Mouse (Mus musculus): Measurements from ENCODE around the gene Fastkd2. TPM values are rescaled to one million over a fixed set of nuclear protein-coding genes. Genes with fewer than 3 reads are reported as not detected.
A peak's percentile ranks its signal among the peaks of the same experiment; 100 is the strongest.

The Fastkd2 gene
- 52.2 and 54.5 TPM in 2 replicates for polyA plus RNA-seq (2015; fragmentation: Nextera tagmentation; extraction: Ambion mirVana)

DNA sequence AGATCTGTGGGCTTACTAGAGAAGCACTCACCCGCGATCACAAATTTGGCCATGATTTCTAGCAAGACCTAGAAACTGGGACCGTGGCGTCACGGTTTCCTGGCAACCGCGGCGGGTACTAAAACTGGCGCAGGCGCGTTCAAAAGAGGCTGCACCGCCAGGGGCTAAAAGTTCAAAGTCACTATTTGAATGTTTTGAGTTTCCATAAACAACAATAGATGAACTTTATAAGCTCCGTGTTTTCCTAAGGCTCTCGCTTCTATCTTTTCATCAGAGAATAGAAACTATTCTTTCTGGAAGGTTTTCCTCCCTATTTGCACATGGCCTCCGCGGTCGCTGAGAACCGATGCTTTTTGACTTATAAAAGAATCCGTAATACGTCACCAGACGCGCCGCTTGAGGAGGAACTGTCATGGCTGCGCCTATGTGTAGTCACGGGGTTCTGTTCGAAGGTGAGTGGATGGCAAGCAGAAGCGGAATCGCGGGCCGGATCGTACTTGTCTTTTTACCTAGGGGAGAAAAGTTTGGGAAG lies at the start of gene Fastkd2, which contains the start of gene Mdh1b:
Fastkd2 (plus strand) TSS at position 375 of the 532 bp plus-strand sequence.
Mdh1b (minus strand) TSS at position 79 of the 532 bp plus-strand sequence.
- peak; percentile 96 for ATAC-seq (replicated peaks; ENCODE audit: low FRiP score, low read depth)
- WGBS, result under 1% methylated on average over 31 of the region's 31 CpGs

DNA sequence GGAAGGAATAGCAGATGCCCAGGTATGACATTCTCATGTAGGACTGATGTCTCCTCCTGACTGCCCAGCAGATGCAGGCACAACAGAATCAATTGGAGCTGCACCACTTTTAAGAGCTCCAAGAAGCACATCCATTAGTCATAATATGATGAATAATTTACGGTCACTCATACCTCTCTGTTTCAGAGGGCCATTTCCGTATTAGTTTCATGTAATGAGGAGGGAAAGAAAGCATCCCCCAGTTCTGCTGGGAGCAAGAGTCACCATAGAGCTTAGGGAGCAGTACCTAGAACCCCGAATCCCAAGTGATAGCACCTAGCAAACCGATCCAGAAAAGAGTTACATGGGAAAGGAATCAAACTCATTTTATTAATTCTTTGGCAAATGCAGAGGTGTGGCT lies 43.6 kb upstream of the Fastkd2 start, which contains the start of gene Dytn:
Dytn (minus strand) TSS at position 101 of the 400 bp plus-strand sequence.
- no peak for ATAC-seq (replicated peaks; ENCODE audit: low FRiP score, low read depth)
- 81% methylated on average over 4 of the region's 4 CpGs for WGBS
- no peak within 1 kb of the TSS for H3K27ac ChIP-seq
- H3K9me3 ChIP-seq (replicated peaks; ENCODE audit: low read length), result no peaks in the 10 kb centered on the region
- H3K4me1 ChIP-seq (replicated peaks; ENCODE audit: insufficient read depth, low read length), result no peaks in the 10 kb centered on the region
- H3K4me2 ChIP-seq (ENCODE audit: low read length), result no peak within 1 kb of the TSS
- no peaks in the 10 kb centered on the region for H3K27me3 ChIP-seq (ENCODE audit: insufficient read depth, low read length)
- no peaks in the 10 kb centered on the region for H3K36me3 ChIP-seq (ENCODE audit: insufficient read depth, low read length)
- no peak for DNase-seq (ENCODE audit: low spot score)
- H3K4me3 ChIP-seq (replicated peaks; ENCODE audit: low read depth, low read length), result no peak within 1 kb of the TSS
- no peak within 1 kb of the TSS for H3K9ac ChIP-seq (ENCODE audit: low read depth, low read length)
- no peak for TF ChIP-seq CTCF (IDR thresholded peaks at IDR 0.05; ENCODE audit: low read depth)

More for the DNA sequence above, at the start of gene Fastkd2, which contains the start of gene Mdh1b:
- H3K36me3 ChIP-seq (ENCODE audit: insufficient read depth, low read length), result no peaks in the 10 kb centered on the region
- peak within 1 kb of the TSS; percentile 68 for H3K9ac ChIP-seq (ENCODE audit: low read depth, low read length)
- no peaks in the 10 kb centered on the region for H3K9me3 ChIP-seq (replicated peaks; ENCODE audit: low read length)
- H3K4me1 ChIP-seq (replicated peaks; ENCODE audit: insufficient read depth, low read length), result peaks cover 7% of the 10 kb centered on the region; the same call in 1 of the 2 replicates
- DNase-seq (ENCODE audit: low spot score), result peak; percentile 97
- peak within 1 kb of the TSS; percentile 74 for H3K4me3 ChIP-seq (replicated peaks; ENCODE audit: low read depth, low read length)
- H3K27me3 ChIP-seq (ENCODE audit: insufficient read depth, low read length), result no peaks in the 10 kb centered on the region
- no peak within 1 kb of the TSS for H3K27ac ChIP-seq
- H3K4me2 ChIP-seq (ENCODE audit: low read length), result peak within 1 kb of the TSS; percentile 64
- no peak; the same call in 1 of the 2 replicates for TF ChIP-seq CTCF (IDR thresholded peaks at IDR 0.05; ENCODE audit: low read depth)

DNA sequence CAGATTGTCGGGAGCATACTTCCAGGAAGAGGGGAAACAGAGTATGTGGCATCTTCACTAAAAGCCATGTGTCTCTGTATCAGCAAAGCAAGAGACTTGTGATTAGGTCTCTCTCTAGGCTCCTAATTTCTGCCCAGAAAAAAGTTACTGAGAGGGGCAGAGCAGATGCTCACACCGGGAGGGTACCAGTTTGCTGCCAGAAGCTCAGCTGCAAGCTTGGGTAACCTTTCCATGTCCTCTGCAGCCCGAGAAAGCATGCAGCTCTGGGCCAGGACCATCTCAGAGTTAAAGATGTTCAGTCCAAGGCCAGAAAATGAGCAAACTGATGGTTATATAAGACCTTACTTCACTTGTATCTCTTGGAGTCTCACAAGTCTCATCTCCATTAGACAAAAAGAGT lies 33.6 kb upstream of the Fastkd2 start:
- 82% methylated on average over 3 of the region's 3 CpGs for WGBS
- no peak for DNase-seq (ENCODE audit: low spot score)
- ATAC-seq (replicated peaks; ENCODE audit: low FRiP score, low read depth), result no peak
- no peak overlapping the region for H3K9ac ChIP-seq (ENCODE audit: low read depth, low read length)
- H3K27me3 ChIP-seq (ENCODE audit: insufficient read depth, low read length), result no peaks in the 10 kb centered on the region
- H3K36me3 ChIP-seq (ENCODE audit: insufficient read depth, low read length), result no peaks in the 10 kb centered on the region
- H3K4me1 ChIP-seq (replicated peaks; ENCODE audit: insufficient read depth, low read length), result no peaks in the 10 kb centered on the region
- no peak for TF ChIP-seq CTCF (IDR thresholded peaks at IDR 0.05; ENCODE audit: low read depth)
- no peak overlapping the region for H3K4me3 ChIP-seq (replicated peaks; ENCODE audit: low read depth, low read length)
- no peak overlapping the region for H3K27ac ChIP-seq
- no peak overlapping the region for H3K4me2 ChIP-seq (ENCODE audit: low read length)
- no peaks in the 10 kb centered on the region for H3K9me3 ChIP-seq (replicated peaks; ENCODE audit: low read length)

DNA sequence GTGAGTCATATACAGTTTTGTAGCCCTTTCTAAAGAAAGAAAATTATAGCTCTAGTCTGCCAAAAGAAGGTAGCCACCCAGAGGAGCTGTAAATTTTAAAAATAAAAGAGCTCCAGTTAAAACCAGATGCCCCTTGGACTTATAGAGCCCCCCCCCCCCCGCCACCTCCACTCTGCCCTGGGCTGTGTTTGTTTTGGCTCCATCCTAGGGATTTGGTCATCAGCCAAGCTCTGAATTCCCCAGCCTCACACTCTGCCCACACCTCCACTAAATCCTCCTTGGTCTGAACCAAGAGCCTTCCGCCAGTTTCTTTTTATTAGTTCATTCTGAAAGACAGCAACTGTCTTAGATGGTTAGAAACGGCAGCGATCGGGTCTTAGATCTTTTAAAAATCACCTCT lies 24.7 kb upstream of the Fastkd2 start:
- no peak for TF ChIP-seq CTCF (IDR thresholded peaks at IDR 0.05; ENCODE audit: low read depth)
- Histone ChIP-seq H3K9ac (ENCODE audit: low read depth, low read length) (no peak overlapping the region), H3K4me1 (replicated peaks; ENCODE audit: insufficient read depth, low read length) (no peaks in the 10 kb centered on the region), H3K36me3 (ENCODE audit: insufficient read depth, low read length) (no peaks in the 10 kb centered on the region), H3K9me3 (replicated peaks; ENCODE audit: low read length) (no peaks in the 10 kb centered on the region), H3K4me3 (replicated peaks; ENCODE audit: low read depth, low read length) (no peak overlapping the region), H3K4me2 (ENCODE audit: low read length) (no peak overlapping the region), H3K27ac (no peak overlapping the region), H3K27me3 (ENCODE audit: insufficient read depth, low read length) (no peaks in the 10 kb centered on the region)
- 48% methylated on average over 5 of the region's 5 CpGs for whole genome bisulfite sequencing
- DNase-seq (ENCODE audit: low spot score) (peak; percentile 1), ATAC-seq (replicated peaks; ENCODE audit: low FRiP score, low read depth) (no peak)

DNA sequence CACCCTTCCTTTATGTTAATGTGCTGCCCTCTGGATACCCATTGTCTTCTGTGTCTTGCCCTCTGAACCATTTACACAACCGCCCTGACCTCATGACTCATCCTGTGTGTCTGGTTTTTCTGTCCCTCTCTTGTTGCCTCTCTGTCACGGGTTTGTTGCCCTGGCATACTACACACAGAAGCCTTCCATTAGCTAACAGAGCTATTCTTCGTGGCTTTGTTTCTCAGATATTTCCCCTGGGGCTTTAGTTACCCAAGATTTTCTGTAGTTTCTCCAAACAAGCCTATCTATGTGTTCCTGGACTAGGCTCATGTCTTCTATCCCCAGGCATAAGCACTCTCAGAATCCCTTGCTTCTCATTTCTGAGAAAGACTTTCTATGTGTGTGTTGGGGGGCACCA lies 21.5 kb upstream of the Fastkd2 start:
- H3K4me3 ChIP-seq (replicated peaks; ENCODE audit: low read depth, low read length), result no peak overlapping the region
- ATAC-seq (replicated peaks; ENCODE audit: low FRiP score, low read depth), result no peak
- H3K27ac ChIP-seq, result no peak overlapping the region
- H3K4me1 ChIP-seq (replicated peaks; ENCODE audit: insufficient read depth, low read length), result no peaks in the 10 kb centered on the region
- H3K4me2 ChIP-seq (ENCODE audit: low read length), result no peak overlapping the region
- no peak for DNase-seq (ENCODE audit: low spot score)
- H3K36me3 ChIP-seq (ENCODE audit: insufficient read depth, low read length), result no peaks in the 10 kb centered on the region
- no peaks in the 10 kb centered on the region for H3K27me3 ChIP-seq (ENCODE audit: insufficient read depth, low read length)
- TF ChIP-seq CTCF (IDR thresholded peaks at IDR 0.05; ENCODE audit: low read depth), result no peak
- 78% methylated on average over 3 of the region's 3 CpGs for WGBS
- H3K9me3 ChIP-seq (replicated peaks; ENCODE audit: low read length), result no peaks in the 10 kb centered on the region
- H3K9ac ChIP-seq (ENCODE audit: low read depth, low read length), result no peak overlapping the region

DNA sequence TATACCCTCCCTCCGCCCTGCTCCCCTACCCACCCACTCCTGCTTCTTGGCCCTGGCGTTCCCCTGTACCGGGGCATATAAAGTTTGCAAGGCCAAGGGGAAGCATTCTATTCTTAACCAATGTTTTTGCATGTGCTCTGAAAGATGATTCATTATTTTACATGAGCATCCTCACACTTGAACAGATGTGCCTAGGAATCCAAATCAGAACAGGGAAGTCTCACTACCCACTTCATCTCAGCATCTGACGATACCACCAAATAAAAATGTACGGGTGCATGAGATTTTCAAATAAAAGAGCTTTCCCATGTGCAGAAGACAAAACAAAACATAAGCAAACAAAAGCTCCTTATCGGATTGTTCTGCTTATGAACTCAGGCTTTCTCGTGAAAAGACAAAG lies 10.3 kb upstream of the Fastkd2 start:
- no peaks in the 10 kb centered on the region for H3K9me3 ChIP-seq (replicated peaks; ENCODE audit: low read length)
- 90% methylated on average over 7 of the region's 7 CpGs for WGBS
- no peak overlapping the region for H3K4me2 ChIP-seq (ENCODE audit: low read length)
- no peak for TF ChIP-seq CTCF (IDR thresholded peaks at IDR 0.05; ENCODE audit: low read depth)
- no peaks in the 10 kb centered on the region for H3K27me3 ChIP-seq (ENCODE audit: insufficient read depth, low read length)
- no peak overlapping the region for H3K9ac ChIP-seq (ENCODE audit: low read depth, low read length)
- no peak overlapping the region for H3K27ac ChIP-seq
- H3K36me3 ChIP-seq (ENCODE audit: insufficient read depth, low read length), result no peaks in the 10 kb centered on the region
- H3K4me3 ChIP-seq (replicated peaks; ENCODE audit: low read depth, low read length), result no peak overlapping the region
- DNase-seq (ENCODE audit: low spot score) (no peak), ATAC-seq (replicated peaks; ENCODE audit: low FRiP score, low read depth) (no peak)
- H3K4me1 ChIP-seq (replicated peaks; ENCODE audit: insufficient read depth, low read length), result no peaks in the 10 kb centered on the region

Data from kidney, postnatal 0 days (tissue).